Mouse (Mus musculus) embryonic fibroblast, embryonic 13.5 days (primary cell): ENCODE results near the gene Ppp1r18.

ENCODE experiments used
- CTCF ChIP-seq: IDR thresholded peaks from 2 replicates; pipeline ENCODE4 v1.5.1; 2011; ENCODE audit warnings: mild to moderate bottlenecking, control low read depth, low read length, moderate library complexity, borderline replicate concordance; ENCODE audit not compliant: insufficient read depth
- POLR2A ChIP-seq: IDR thresholded peaks from 2 replicates; pipeline ENCODE4 v1.6.1; 2011; ENCODE audit warnings: low read depth, mild to moderate bottlenecking, control low read depth, low read length, moderate library complexity

DNA sequence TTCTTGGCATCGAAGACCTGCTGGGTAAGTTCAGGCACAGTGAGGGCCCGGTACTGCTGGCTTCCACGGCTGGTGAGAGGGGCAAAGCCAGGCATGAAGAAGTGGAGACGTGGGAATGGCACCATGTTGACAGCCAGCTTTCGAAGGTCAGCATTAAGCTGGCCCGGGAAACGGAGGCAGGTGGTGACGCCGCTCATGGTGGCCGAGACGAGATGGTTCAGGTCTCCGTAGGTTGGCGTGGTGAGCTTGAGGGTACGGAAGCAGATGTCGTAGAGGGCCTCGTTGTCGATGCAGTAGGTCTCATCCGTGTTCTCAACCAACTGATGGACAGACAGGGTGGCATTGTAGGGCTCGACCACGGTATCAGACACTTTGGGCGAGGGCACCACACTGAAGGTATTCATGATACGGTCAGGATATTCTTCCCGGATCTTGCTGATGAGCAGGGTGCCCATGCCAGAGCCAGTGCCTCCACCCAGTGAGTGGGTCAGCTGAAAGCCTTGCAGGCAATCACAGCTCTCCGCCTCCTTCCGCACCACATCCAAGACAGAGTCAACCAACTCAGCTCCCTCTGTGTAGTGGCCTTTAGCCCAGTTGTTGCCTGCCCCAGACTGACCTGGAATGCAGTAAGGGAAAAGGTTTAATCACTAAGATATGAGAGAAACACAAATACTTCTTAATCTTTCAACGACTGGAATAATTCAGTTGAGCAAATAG is 29.8 kb upstream of the Ppp1r18 start:
- TF ChIP-seq CTCF (no peak), POLR2A (no peak)
